Mouse (Mus musculus) kidney, embryonic 14.5 days (tissue): Measurements from ENCODE around the gene Gm28035. TPM values are rescaled to one million over a fixed set of nuclear protein-coding genes. Genes with fewer than 3 reads are reported as not detected.

Source experiments
- ATAC-seq: fragments of 200-750 bp; cut with Nextera tagmentation; 2 replicates; pipeline ENCODE4 v1.8.0; 2017; ENCODE audit warnings: moderate number of reproducible peaks, mild to moderate bottlenecking, moderate TSS enrichment, moderate library complexity; ENCODE audit not compliant: low FRiP score, low TSS enrichment
- H3K27ac ChIP-seq: fragments of 300-500 bp; sonication (generic); 2 replicates; pipeline ENCODE4 v1.5.1; 2014; ENCODE audit warnings: low read depth, mild to moderate bottlenecking, low read length, moderate library complexity, mixed read lengths
- H3K27me3 ChIP-seq: fragments of 300-500 bp; sonication (generic); 2 replicates; pipeline ENCODE4 v1.6.1; 2014; ENCODE audit warnings: mild to moderate bottlenecking, low read length; ENCODE audit not compliant: control insufficient read depth, insufficient read depth
- H3K36me3 ChIP-seq: fragments of 300-500 bp; sonication (generic); 2 replicates; pipeline ENCODE4 v1.6.1; 2014; ENCODE audit warnings: low read length, mixed read lengths; ENCODE audit not compliant: control insufficient read depth, insufficient read depth
- H3K4me1 ChIP-seq: fragments of 300-500 bp; sonication (generic); 2 replicates; pipeline ENCODE4 v1.6.1; 2014; ENCODE audit warnings: low read length, mixed read lengths; ENCODE audit not compliant: control insufficient read depth, insufficient read depth
- H3K4me2 ChIP-seq: fragments of 300-500 bp; sonication (generic); replicated peaks from 2 replicates; pipeline ENCODE4 v1.6.1; 2014; ENCODE audit warnings: low read depth, mild to moderate bottlenecking, low read length
- H3K4me3 ChIP-seq: fragments of 300-500 bp; sonication (generic); 2 replicates; pipeline ENCODE4 v1.5.1; 2014; ENCODE audit warnings: mild to moderate bottlenecking, low read length
- H3K9ac ChIP-seq: fragments of 300-500 bp; sonication (generic); 2 replicates; pipeline ENCODE4 v1.6.1; 2014; ENCODE audit warnings: low read depth, mild to moderate bottlenecking, low read length, moderate library complexity
- H3K9me3 ChIP-seq: fragments of 300-500 bp; sonication (generic); 2 replicates; pipeline ENCODE4 v1.6.1; 2016; ENCODE audit warnings: low read length; ENCODE audit not compliant: control insufficient read depth
- WGBS: fragments of 180-500 bp; shearing (Covaris S2); extraction: QIAGEN DNeasy Blood & Tissue Kit; methylation state at CpG from one replicate; pipeline ENCODE4 v1.1.7; 2014; 5-methylcytosine and 5-hydroxymethylcytosine counted together
- polyA plus RNA-seq: library from polyadenylated mRNA; unstranded; fragments of >200 nt; fragmentation: Nextera tagmentation; extraction: Ambion mirVana; gene quantifications from 2 replicates; pipeline ENCODE4 v1.2.1, GENCODE M21; 2014

Gm28035 gene
- polyA plus RNA-seq, 1 experiment from 2014 or later: 0.07 TPM

DNA sequence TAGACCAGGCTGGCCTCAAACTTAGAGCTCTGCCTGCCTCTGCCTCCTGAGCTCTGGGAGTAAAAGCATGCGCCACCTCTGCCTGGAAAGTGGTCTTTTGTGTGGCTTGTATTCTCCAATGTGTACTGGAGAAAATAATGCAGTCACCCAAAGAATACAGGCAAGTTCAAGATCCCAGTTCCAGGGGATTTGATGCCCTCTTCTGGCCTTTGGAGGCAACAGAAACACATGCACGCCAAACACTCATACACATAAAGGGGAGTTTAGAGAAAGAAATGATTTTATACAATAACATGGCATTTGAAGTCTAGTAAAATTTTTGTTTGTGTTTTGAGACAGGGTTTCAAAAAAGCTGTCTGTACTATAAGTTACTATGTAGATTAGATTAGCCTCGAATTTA is 59.2 kb downstream of the Gm28035 start:
- no peak overlapping the region for H3K4me3 ChIP-seq
- no peaks in the 10 kb centered on the region for H3K4me1 ChIP-seq
- no peak for ATAC-seq
- no peaks in the 10 kb centered on the region for H3K9me3 ChIP-seq
- WGBS: 87% methylated on average over 3 of the region's 3 CpGs
- no peaks in the 10 kb centered on the region for H3K27me3 ChIP-seq
- H3K27ac ChIP-seq: no peak overlapping the region
- H3K4me2 ChIP-seq: no peak overlapping the region
- no peak overlapping the region for H3K9ac ChIP-seq
- peaks cover 69% of the 10 kb centered on the region for H3K36me3 ChIP-seq

DNA sequence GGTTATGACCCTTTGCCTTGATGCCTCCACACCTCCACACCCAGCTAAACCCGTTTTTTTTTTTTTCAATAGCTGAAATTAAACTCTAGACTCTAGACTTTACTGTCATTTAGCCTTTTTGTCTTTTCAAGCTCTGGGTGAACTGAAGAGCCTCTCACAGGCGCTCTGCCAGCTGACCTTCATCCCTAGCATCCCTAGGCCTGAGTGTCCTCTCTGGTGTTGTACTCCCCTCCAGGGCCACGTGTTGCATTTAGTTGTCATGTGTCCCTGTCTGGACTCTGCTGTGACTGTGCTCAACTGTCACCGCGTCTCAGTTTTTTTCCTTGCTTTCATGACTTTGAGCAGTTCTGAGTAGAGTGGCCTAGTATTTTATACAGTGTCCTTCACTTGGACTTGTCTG is 59.6 kb downstream of the Gm28035 start:
- peaks cover 74% of the 10 kb centered on the region for H3K36me3 ChIP-seq

DNA sequence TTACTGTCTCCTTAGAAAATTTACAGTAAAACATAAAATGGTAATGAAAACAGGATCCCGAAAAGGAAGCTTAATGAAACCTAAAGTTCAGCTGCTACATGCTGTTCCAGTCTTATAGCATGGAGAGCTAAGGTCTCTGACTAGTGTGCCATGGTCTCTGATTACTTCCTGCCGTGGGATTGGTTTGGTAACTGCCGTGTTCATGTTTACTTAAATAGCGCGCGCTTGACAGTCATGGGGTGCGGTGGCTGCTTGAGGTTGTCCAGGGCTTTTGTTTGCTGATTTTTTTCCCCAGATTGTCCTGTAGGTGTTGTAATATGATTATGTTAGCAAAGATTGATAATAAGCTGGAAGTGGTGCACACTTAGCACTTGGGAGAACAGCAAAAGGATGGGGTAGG is 65.7 kb downstream of the Gm28035 start:
- no peak for ATAC-seq
- Histone ChIP-seq H3K9ac (no peak overlapping the region), H3K36me3 (peaks cover 97% of the 10 kb centered on the region), H3K4me1 (no peaks in the 10 kb centered on the region), H3K9me3 (no peaks in the 10 kb centered on the region), H3K27me3 (no peaks in the 10 kb centered on the region), H3K4me3 (no peak overlapping the region), H3K27ac (no peak overlapping the region), H3K4me2 (no peak overlapping the region)
- WGBS: 94% methylated on average over 7 of the region's 7 CpGs

More for the DNA sequence above, 59.6 kb downstream of the Gm28035 start:
- H3K9me3 ChIP-seq: no peaks in the 10 kb centered on the region
- H3K4me1 ChIP-seq: no peaks in the 10 kb centered on the region
- H3K9ac ChIP-seq: no peak overlapping the region
- no peaks in the 10 kb centered on the region for H3K27me3 ChIP-seq
- no peak overlapping the region for H3K4me3 ChIP-seq
- no peak overlapping the region for H3K4me2 ChIP-seq
- H3K27ac ChIP-seq: no peak overlapping the region
- WGBS: 87% methylated on average over 5 of the region's 5 CpGs
- no peak for ATAC-seq

DNA sequence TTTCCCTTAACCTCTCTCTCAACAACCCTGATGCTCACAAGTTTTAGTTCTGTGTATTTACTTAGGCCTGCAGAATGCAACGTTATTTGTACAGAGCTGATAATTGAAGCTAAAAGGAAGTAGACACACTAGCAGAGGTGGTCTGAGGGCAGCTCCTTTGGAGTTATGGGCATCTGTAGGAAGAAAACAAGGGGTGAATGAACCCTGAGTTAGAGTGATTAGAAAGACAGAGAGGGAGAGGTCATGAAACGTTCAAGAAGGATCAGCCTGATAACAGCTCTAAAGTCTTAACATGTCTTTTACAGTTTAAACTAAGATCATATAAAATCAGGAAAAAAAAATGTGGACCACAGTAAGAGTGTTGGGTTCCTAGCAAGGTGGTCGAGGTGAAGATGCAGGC is 69.0 kb downstream of the Gm28035 start:
- Histone ChIP-seq H3K9me3 (no peaks in the 10 kb centered on the region), H3K9ac (no peak overlapping the region), H3K4me2 (no peak overlapping the region), H3K4me1 (no peaks in the 10 kb centered on the region), H3K27me3 (no peaks in the 10 kb centered on the region), H3K36me3 (peaks cover 95% of the 10 kb centered on the region), H3K4me3 (no peak overlapping the region), H3K27ac (no peak overlapping the region)
- WGBS: 87% methylated on average over 3 of the region's 3 CpGs
- ATAC-seq: no peak

DNA sequence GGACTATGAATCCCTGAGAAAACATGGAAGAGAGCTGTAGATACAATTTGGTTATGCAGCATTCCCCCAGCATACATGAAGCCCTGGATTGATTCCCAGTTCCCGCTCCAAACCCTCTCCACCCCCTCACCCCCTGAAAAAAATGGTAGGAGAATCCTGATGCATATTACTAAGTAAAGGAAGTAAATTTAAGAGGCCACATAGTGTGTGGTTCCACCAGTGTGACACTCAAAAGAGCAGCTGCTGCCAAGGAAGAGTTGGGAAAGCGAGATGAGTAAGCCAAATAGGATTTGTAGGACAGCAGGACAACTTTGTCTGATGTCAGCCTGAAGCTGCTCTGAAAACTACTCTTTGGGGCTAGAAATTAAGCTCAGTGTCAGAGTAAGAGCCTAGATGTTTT is 71.1 kb downstream of the Gm28035 start:
- H3K27ac ChIP-seq: no peak overlapping the region
- H3K4me3 ChIP-seq: no peak overlapping the region
- H3K9ac ChIP-seq: no peak overlapping the region
- no peak overlapping the region for H3K4me2 ChIP-seq
- no peak for ATAC-seq
- no peaks in the 10 kb centered on the region for H3K4me1 ChIP-seq
- H3K9me3 ChIP-seq: no peaks in the 10 kb centered on the region
- peaks cover 93% of the 10 kb centered on the region for H3K36me3 ChIP-seq
- 91% methylated on average over 2 of the region's 2 CpGs for WGBS
- H3K27me3 ChIP-seq: no peaks in the 10 kb centered on the region

DNA sequence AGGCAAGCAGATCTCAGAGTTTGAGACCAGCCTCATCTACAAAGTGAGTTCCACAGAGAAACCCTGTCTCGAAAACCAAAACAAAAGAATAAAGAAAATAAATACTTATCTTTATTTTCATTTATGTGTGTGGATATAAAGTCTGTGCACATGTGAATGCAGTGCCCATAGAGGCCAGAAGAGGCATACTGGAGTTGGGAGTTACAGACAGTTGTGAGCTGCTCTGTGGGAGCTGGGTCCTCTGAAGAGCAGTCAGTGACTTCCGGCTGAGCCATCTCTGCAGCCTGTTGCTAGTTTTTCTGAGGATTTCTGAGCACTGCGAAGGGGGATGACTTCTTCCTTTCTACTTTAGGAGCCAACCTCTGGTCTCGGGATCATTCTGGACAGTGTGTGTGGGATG is 75.8 kb downstream of the Gm28035 start:
- no peaks in the 10 kb centered on the region for H3K27me3 ChIP-seq
- H3K36me3 ChIP-seq: peaks cover 87% of the 10 kb centered on the region
- no peak overlapping the region for H3K27ac ChIP-seq
- no peak overlapping the region for H3K4me3 ChIP-seq
- no peak overlapping the region for H3K9ac ChIP-seq
- no peaks in the 10 kb centered on the region for H3K4me1 ChIP-seq
- H3K4me2 ChIP-seq: no peak overlapping the region
- 93% methylated on average over 4 of the region's 4 CpGs for WGBS
- ATAC-seq: no peak
- no peaks in the 10 kb centered on the region for H3K9me3 ChIP-seq

DNA sequence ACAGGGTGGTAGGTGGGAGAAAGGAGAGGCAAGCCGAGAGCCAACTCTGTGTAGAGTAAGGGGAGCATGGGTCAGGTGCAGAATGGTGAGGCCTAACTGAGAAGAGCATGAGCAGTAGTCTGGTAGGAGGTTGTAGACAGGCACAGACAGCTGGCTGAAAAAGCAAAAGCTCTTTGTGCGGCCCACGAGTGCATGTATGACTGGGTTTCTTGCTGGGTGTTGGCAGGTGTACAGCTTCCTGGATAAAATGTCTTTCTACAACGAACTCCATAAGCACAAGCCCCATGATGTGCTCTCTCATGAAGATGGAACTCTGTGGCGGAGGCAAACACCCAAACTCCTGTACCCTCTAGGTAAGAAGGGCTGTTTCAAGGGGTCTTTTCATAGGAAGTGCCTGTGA is 76.6 kb downstream of the Gm28035 start:
- Histone ChIP-seq H3K4me3 (no peak overlapping the region), H3K27me3 (no peaks in the 10 kb centered on the region), H3K4me2 (no peak overlapping the region), H3K36me3 (peaks cover 90% of the 10 kb centered on the region), H3K27ac (no peak overlapping the region), H3K9ac (no peak overlapping the region), H3K4me1 (no peaks in the 10 kb centered on the region), H3K9me3 (no peaks in the 10 kb centered on the region)
- ATAC-seq: no peak
- WGBS: 96% methylated on average over 5 of the region's 5 CpGs

DNA sequence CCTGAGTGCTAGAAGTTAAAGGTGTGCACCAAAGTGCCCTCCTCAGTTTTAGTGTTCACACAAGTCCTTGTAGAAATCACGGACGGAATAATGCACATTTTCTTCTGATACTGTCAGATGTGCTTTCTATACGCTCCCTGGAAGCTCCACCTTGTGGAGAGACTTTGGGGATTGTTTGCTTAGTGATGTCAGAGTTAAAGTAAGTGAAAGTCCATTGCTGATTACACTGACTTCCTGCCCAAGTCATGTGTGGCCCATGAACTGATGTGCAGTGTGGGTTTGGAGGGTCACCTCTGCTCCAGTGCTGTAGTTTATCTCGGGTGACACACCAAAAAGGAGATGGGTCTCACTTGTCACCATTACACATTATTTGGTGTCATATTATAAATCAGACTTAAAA is 78.9 kb downstream of the Gm28035 start:
- Histone ChIP-seq H3K27ac (no peak overlapping the region), H3K4me1 (no peaks in the 10 kb centered on the region), H3K4me3 (no peak overlapping the region), H3K27me3 (no peaks in the 10 kb centered on the region), H3K9me3 (no peaks in the 10 kb centered on the region), H3K4me2 (no peak overlapping the region), H3K9ac (no peak overlapping the region), H3K36me3 (peaks cover 90% of the 10 kb centered on the region)
- WGBS: 80% methylated on average over 4 of the region's 4 CpGs
- no peak for ATAC-seq

DNA sequence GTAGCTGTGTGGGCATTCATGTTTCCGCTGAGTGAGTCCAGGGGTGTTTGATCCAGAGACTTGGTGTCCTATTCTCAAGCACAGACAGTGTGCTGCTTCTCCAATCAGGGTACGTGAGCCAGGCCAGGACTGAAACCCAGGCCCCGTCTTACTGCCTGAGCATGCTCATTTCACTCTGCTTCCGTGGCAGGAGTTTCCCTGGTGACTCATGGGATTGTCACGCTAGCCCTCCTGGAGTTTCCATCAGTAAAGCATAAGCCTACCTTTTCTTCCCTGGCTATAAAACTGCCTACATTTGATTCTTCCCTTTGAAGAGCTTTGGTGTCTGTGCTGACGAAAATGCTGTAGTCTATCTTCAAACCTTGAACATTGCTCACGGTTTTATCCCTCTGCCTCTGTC is 82.7 kb downstream of the Gm28035 start:
- 95% methylated on average over 7 of the region's 7 CpGs for WGBS
- Histone ChIP-seq H3K4me2 (no peak overlapping the region), H3K9ac (no peak overlapping the region), H3K27ac (no peak overlapping the region), H3K4me3 (no peak overlapping the region), H3K9me3 (no peaks in the 10 kb centered on the region), H3K27me3 (no peaks in the 10 kb centered on the region), H3K36me3 (peaks cover 90% of the 10 kb centered on the region), H3K4me1 (no peaks in the 10 kb centered on the region)
- no peak for ATAC-seq

DNA sequence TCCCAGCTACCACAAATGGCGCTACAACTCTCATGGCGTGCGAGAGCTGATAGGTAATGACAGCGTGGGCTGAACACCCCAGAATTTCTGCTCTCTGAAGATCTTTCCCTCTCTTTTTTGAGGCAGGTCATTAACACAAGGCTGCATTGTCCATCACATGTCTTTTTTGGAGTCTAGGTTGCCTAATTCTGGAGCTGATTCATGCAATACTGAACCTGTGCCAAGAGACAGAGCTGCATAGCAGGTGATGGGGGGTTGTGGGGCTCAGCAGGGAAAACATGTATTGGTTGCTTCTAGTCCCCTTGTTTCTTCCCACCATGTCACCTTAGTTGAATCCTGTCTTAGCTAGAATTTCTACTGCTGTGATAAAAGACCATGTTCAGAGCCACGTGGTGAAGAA is 84.9 kb downstream of the Gm28035 start:
- WGBS: 94% methylated on average over 5 of the region's 5 CpGs
- H3K27ac ChIP-seq: no peak overlapping the region
- ATAC-seq: no peak
- H3K4me3 ChIP-seq: no peak overlapping the region
- no peak overlapping the region for H3K4me2 ChIP-seq
- peaks cover 97% of the 10 kb centered on the region for H3K36me3 ChIP-seq
- H3K4me1 ChIP-seq: no peaks in the 10 kb centered on the region
- no peaks in the 10 kb centered on the region for H3K27me3 ChIP-seq
- no peak overlapping the region for H3K9ac ChIP-seq
- no peaks in the 10 kb centered on the region for H3K9me3 ChIP-seq
